Mouse (Mus musculus) embryonic facial prominence, embryonic 10.5 days (tissue): ENCODE measurements around the gene Retreg1. TPM values are rescaled to one million over a fixed set of nuclear protein-coding genes. Genes with fewer than 3 reads are reported as not detected.

Experiments
- DNase-seq: peaks from one replicate; pipeline ENCODE4 v3.0.0-alpha.2; 2017; ENCODE audit warnings: low spot score
- H3K27ac ChIP-seq: fragments of 300-500 bp; sonication (generic); replicated peaks from 2 replicates; pipeline ENCODE4 v1.5.1; 2016; ENCODE audit warnings: mild to moderate bottlenecking
- H3K27me3 ChIP-seq: fragments of 300-500 bp; sonication (generic); replicated peaks from 2 replicates; pipeline ENCODE4 v1.6.1; 2016; ENCODE audit warnings: low read depth, mild to moderate bottlenecking; ENCODE audit not compliant: poor library complexity, severe bottlenecking
- H3K36me3 ChIP-seq: fragments of 300-500 bp; sonication (generic); replicated peaks from 2 replicates; pipeline ENCODE4 v1.6.1; 2016; ENCODE audit warnings: mild to moderate bottlenecking, moderate library complexity
- H3K4me1 ChIP-seq: fragments of 300-500 bp; sonication (generic); 2 replicates; pipeline ENCODE4 v1.6.1; 2016
- H3K4me3 ChIP-seq: fragments of 300-500 bp; sonication (generic); 2 replicates; pipeline ENCODE4 v1.5.1; 2016; ENCODE audit warnings: mild to moderate bottlenecking, moderate library complexity
- H3K9me3 ChIP-seq: fragments of 300-500 bp; sonication (generic); 2 replicates; pipeline ENCODE4 v1.6.1; 2016; ENCODE audit warnings: mild to moderate bottlenecking
- WGBS: fragments of 180-500 bp; shearing (Covaris S2); methylation state at CpG from one replicate; pipeline ENCODE4 v1.1.7; 2016; 5-methylcytosine and 5-hydroxymethylcytosine counted together
- polyA plus RNA-seq: library from polyadenylated mRNA; unstranded; fragments of >200 nt; fragmentation: Nextera tagmentation; extraction: Ambion mirVana; gene quantifications from 2 replicates; pipeline ENCODE4 v1.2.1, GENCODE M21; 2016

The Retreg1 gene
- polyA plus RNA-seq, 1 experiment from 2014 or later, result 2.5 TPM

DNA sequence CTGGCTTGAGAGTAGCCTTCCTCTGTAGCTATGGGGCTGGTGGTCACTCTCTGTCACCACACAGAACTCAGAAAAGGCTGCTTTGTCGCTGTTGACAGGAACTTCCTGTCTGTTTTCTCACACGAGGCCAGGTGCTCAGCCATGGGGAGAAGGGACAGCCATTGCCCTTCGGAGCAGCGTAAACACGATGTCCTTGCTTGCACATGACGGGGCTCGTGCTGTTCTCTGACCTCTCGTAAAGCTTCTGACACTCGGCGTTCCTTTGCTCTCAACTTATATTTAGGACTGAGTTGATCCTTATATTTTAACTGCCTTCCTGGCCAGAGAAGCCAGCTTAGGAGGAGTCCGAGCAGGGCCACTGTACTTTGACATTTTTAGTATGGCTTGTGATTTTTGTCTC, 86.5 kb downstream of the Retreg1 start:
- WGBS, result 77% methylated on average over 11 of the region's 11 CpGs
- no peaks in the 10 kb centered on the region for H3K36me3 ChIP-seq
- H3K4me1 ChIP-seq, result peaks cover 12% of the 10 kb centered on the region
- H3K4me3 ChIP-seq, result no peak overlapping the region
- no peak for DNase-seq
- no peaks in the 10 kb centered on the region for H3K9me3 ChIP-seq
- no peak overlapping the region for H3K27ac ChIP-seq
- no peaks in the 10 kb centered on the region for H3K27me3 ChIP-seq

DNA sequence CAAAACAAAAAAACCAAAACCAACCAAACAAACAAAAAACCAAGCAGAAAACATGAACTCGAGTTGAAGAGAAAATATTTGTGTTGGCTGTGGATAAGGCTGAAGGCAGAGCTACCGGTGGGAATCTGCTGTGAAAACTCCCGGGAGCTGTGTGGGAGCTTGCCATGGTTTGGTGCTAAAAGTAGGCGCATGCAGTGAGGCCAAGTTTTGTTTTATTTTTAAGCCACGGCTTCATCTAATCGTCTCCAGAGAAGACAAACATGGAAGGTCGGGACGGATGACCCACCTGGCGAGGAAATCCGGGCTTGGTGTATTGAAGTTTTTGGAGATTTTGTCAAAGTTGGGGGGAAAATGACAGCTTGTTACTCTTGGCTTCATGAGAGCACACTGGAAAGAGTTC, 87.0 kb downstream of the Retreg1 start:
- DNase-seq, result no peak

DNA sequence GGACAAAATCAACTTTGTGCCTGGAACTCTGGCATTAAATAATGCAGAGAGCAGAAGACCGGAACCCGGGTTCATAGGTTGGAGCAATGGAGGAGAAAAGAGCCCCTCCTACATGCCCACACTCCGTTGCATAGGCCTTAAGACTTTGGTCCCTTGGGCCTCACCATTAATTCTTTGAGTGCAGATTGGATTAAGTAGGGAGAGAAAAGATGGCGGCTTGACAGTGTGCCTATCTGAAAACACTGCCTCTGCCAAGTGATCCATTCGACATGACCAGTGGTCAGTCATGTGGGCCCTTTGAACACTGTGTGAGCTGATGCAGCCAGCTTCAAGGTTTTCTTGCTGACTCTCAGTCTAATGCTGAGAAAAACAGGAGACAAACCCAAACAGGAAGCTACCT, 87.7 kb downstream of the Retreg1 start:
- H3K27ac ChIP-seq, result no peak overlapping the region
- no peaks in the 10 kb centered on the region for H3K36me3 ChIP-seq
- WGBS, result 89% methylated on average over 5 of the region's 5 CpGs
- no peaks in the 10 kb centered on the region for H3K9me3 ChIP-seq
- no peak for DNase-seq
- peaks cover 12% of the 10 kb centered on the region for H3K4me1 ChIP-seq
- no peak overlapping the region for H3K4me3 ChIP-seq
- no peaks in the 10 kb centered on the region for H3K27me3 ChIP-seq

More for the DNA sequence above, 87.0 kb downstream of the Retreg1 start:
- Histone ChIP-seq H3K4me3 (no peak overlapping the region), H3K27ac (no peak overlapping the region), H3K4me1 (peaks cover 12% of the 10 kb centered on the region), H3K36me3 (no peaks in the 10 kb centered on the region), H3K9me3 (no peaks in the 10 kb centered on the region), H3K27me3 (no peaks in the 10 kb centered on the region)
- WGBS, result 83% methylated on average over 10 of the region's 10 CpGs

DNA sequence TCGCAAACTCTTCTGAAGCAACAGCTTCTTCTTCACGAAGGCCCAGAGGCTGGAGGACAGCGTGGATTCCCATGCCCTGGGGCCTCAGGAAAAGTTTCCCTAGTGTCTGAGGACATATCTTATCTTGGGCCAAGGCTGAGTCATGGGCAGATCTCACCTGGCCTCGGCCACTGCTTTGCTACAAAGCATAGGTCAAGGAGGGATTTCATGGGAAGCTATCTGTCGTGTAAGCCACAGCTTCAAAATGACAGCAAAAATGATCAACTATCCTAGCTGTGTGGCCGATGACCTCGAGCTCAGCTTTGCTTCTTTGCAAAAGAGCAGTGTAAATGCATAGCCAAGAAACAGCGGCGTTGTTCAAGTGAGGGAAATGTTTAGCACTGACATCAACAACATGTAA, 89.5 kb downstream of the Retreg1 start:
- no peak overlapping the region for H3K4me3 ChIP-seq
- no peak for DNase-seq
- WGBS, result 89% methylated on average over 9 of the region's 9 CpGs
- no peaks in the 10 kb centered on the region for H3K36me3 ChIP-seq
- H3K4me1 ChIP-seq, result peaks cover 12% of the 10 kb centered on the region
- no peaks in the 10 kb centered on the region for H3K27me3 ChIP-seq
- no peaks in the 10 kb centered on the region for H3K9me3 ChIP-seq
- no peak overlapping the region for H3K27ac ChIP-seq

DNA sequence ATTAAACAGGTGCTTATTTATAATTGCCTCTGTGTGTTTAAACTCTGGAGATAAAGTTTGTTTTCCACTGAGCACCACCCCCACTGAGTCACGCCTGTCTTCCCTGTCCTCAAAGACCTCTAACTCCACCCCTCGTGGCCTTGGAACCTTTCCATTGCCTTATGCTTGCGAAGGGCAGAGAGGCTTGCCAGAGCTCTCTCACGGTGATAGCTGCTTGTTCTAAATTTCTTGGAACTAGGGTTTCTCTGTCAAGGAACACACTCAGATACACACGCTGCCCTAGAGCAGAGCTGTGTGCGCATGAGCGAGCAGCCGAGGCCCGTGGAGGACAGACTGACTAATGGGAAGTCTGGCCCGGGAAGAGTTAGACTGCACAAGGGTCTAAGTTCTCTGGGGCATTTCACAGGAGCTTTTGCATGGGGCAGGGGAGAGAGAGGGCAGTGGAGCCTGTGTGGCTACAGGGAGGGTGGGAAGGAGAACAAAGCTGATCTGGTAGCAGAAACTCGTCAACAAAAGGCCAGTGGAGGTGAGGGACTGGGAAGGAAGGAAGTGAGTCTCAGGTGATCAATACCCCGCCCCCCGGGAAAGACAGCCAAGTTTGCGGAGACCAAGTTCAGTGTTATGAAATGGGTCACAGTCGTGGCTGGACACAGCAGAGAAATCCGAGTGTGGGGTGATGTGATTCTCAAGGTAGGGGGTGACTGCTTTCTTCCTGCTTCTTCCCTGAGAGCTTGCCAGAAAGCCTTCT, 90.1 kb downstream of the Retreg1 start:
- Histone ChIP-seq H3K9me3 (no peaks in the 10 kb centered on the region), H3K36me3 (no peaks in the 10 kb centered on the region), H3K27me3 (no peaks in the 10 kb centered on the region), H3K4me3 (no peak overlapping the region), H3K4me1 (peaks cover 12% of the 10 kb centered on the region), H3K27ac (no peak overlapping the region)
- DNase-seq, result no peak
- 70% methylated on average over 16 of the region's 16 CpGs for WGBS

DNA sequence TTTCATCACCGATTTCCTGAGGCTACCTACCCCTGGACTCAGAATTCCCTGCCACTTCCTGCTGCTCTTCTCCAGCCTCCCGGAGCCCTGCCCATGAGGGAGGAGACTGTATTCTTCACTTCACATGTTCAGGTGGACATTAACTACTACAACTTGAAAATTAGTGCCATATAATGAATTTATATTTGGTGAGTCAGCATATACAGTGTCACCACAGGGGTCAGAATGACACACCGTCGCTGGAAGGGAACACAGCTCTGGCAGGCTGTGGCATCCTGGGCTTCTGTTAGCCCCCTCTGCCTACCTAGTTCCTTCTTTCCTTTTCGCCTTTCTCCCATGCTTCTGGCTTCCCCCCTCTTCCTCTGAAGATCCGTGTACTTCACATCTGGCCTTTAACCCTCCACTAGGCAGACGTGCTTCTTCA, 90.7 kb downstream of the Retreg1 start:
- Histone ChIP-seq H3K36me3 (no peaks in the 10 kb centered on the region), H3K4me1 (peaks cover 12% of the 10 kb centered on the region), H3K27me3 (no peaks in the 10 kb centered on the region), H3K27ac (no peak overlapping the region), H3K4me3 (no peak overlapping the region), H3K9me3 (no peaks in the 10 kb centered on the region)
- no peak for DNase-seq
- 68% methylated on average over 7 of the region's 7 CpGs for WGBS

DNA sequence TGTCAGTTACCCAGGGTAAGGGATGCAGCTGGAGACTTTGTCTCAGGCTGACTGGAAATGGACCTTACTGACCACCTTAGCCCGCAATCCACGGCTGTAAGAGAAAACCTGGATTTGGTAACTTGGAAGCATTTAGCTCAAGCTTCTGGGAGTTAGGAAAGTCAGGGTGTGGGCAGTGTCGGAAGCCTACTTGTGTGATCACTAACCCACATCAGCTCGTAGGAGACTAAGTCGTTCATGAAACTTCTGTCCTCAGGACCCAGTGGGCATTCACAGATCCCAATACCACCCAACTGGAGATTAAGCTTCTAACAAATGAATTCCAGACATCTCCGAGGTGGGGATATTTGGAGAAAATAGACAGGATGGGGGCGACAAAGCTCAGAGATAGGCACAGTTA, 91.4 kb downstream of the Retreg1 start:
- no peak for DNase-seq
- Histone ChIP-seq H3K27ac (no peak overlapping the region), H3K4me3 (no peak overlapping the region), H3K4me1 (peaks cover 12% of the 10 kb centered on the region), H3K9me3 (no peaks in the 10 kb centered on the region), H3K36me3 (no peaks in the 10 kb centered on the region), H3K27me3 (no peaks in the 10 kb centered on the region)
- WGBS, result 88% methylated on average over 7 of the region's 7 CpGs

DNA sequence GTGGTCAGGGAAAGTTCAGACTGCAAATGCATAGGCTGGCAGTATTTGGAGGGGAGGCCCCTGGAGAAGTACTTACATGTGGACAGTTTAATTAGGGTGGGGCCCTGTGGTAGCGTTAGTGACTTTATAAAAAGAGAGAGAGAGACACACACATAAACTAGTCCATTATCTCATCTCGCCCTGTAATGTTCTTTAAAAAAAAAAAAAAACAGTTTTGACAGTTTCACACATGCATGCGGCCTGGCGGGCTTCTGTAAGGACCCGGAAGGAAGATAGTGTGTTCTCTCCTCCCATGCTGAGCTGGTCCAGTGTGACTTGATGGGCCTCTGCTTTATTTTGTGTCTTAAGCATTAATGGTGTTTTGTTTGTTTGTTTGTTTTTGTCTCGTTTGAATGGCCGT, 95.5 kb downstream of the Retreg1 start:
- DNase-seq, result no peak
- Histone ChIP-seq H3K27ac (no peak overlapping the region), H3K4me1 (peaks cover 14% of the 10 kb centered on the region), H3K27me3 (no peaks in the 10 kb centered on the region), H3K4me3 (no peak overlapping the region), H3K9me3 (no peaks in the 10 kb centered on the region), H3K36me3 (no peaks in the 10 kb centered on the region)
- 86% methylated on average over 7 of the region's 7 CpGs for WGBS

DNA sequence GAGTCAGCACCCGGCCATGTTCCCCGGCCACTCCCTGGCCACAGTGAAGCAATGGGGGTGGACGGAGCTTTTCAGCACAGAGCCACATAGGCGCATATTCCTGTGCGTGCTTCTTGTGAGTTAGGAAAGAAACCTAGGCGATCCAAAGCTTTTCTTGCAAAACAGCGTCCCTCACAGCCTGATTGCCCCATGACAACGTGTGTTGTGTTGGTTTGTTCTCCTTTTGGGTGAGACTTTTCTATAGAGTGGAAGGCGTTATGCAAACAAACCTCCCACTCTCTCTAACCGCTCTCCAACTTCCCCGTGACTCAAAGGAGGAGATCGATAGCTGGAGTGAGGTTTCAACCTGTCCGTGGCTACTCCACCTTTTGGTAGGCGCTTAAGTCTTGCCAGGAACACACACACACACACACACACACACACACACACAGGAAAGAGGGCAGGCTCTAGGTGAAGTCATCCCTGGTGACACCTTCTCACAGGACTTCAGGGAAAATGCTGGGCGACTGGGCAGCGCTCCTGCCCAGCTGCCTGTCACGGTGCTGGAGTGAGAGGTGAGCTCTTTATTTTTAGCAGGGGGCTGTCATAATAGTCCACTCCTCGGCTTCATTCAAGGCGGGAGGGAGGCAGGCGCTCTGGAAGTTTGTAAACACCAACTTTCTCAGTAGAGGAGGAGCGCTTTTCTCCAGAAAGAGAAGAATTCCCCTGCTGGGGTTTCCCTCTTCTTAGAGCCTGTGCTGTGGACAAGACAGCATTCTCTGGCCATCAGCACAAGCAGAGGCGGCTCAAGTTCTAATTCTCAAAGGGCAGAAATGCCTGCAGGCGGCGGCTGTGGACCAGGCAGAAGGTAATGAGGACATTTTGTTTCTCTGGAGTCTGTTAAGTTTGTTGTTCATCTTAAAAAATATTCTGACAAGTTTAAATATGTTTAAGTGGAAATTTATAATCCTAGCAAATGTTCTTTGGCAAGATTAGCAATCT, 97.7 kb downstream of the Retreg1 start:
- Histone ChIP-seq H3K4me3 (peak overlapping the region; percentile 41), H3K4me1 (peaks cover 10% of the 10 kb centered on the region), H3K9me3 (no peaks in the 10 kb centered on the region), H3K27me3 (no peaks in the 10 kb centered on the region), H3K36me3 (no peaks in the 10 kb centered on the region), H3K27ac (no peak overlapping the region)
- 32% methylated on average over 24 of the region's 24 CpGs for WGBS
- DNase-seq, result peak; percentile 35

DNA sequence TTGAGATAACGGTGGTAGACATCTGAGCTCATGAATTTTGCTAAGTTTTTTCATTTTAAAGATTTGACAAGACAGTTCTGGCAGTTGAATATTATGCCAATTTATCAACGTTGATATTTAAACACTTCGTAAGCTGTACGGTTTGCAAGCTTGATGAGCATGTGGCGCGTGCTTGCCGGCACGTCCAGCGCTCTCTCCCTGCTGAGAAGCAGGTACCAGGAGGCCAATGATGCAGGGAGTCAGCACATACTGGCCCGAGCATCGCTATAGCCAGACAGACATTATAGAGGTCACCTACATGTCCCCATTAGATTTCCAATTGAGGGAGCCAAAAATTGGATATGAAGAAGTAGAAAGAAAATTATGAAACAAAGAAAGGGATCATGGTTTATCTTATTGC, 98.5 kb downstream of the Retreg1 start:
- no peak overlapping the region for H3K27ac ChIP-seq
- H3K4me3 ChIP-seq, result no peak overlapping the region
- WGBS, result 83% methylated on average over 11 of the region's 11 CpGs
- H3K36me3 ChIP-seq, result no peaks in the 10 kb centered on the region
- peaks cover 10% of the 10 kb centered on the region for H3K4me1 ChIP-seq
- DNase-seq, result no peak
- H3K9me3 ChIP-seq, result no peaks in the 10 kb centered on the region
- no peaks in the 10 kb centered on the region for H3K27me3 ChIP-seq

DNA sequence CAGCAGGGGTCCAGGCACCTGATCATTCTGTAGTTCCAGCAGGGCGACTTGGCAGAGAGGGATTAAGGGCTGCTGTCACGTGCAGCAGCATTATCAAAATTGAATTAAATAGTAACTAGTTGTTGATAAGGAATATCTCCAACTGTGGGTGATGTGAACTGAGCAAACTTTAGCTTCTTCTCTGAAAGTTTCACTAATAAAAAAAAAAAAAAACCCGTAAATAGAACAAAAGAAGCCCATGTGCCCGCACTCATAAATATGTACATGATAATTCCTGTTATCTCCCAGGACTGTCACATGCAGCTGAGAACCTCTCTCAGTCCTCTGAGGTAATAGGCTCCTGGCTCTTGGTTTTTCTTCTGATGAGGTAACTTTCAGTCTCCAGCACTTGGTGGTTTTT, 99.4 kb downstream of the Retreg1 start:
- H3K4me3 ChIP-seq, result no peak overlapping the region
- DNase-seq, result no peak
- H3K36me3 ChIP-seq, result no peaks in the 10 kb centered on the region
- peaks cover 10% of the 10 kb centered on the region for H3K4me1 ChIP-seq
- no peaks in the 10 kb centered on the region for H3K9me3 ChIP-seq
- no peak overlapping the region for H3K27ac ChIP-seq
- H3K27me3 ChIP-seq, result no peaks in the 10 kb centered on the region
- 79% methylated on average over 4 of the region's 4 CpGs for WGBS

DNA sequence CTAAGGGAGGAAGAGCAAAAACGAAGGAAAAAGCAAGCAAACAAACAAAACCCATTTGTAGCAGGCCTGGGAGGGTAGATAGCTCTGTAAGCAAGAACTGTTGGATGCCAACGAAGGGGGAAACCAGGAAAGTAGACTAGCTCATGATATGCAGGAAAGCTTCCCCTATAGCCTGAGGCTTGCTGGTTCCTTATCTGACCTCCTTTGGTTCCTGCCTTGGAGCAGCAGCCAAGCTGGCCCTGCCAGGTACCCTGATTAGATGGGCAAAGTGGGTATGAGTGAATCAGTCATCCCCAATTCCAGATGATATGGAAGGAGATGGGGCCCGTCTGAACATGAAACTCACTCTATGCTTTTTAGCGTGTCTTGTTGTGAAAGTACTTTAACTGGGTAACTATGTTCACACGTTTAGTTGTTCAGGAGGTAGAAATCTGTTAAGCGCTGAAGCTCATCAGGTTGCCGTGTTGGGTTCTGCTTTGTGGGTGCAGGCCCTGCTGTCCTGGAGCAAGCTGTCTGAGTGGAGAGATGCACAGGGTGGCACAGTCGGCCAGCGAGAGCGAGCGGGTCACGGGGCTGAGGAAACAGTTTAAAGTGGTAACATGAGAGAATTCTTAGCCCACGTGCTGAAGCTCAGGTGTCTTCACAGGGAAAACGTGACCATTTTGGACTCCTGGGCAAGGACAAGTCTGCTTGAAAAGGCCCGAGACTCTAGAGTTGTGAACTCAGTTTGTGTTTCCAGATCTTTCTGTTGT, 100.6 kb downstream of the Retreg1 start:
- H3K27me3 ChIP-seq, result no peaks in the 10 kb centered on the region
- H3K36me3 ChIP-seq, result no peaks in the 10 kb centered on the region
- no peak overlapping the region for H3K27ac ChIP-seq
- WGBS, result 91% methylated on average over 15 of the region's 15 CpGs
- no peak overlapping the region for H3K4me3 ChIP-seq
- no peaks in the 10 kb centered on the region for H3K9me3 ChIP-seq
- DNase-seq, result no peak
- H3K4me1 ChIP-seq, result peaks cover 10% of the 10 kb centered on the region
